Mouse (Mus musculus): ENCODE measurements around the gene Zc3h10.
"Not testable (repeated sequence)": the region's sequence is repeated elsewhere in the genome, so short reads cannot be mapped to it uniquely, and the experiment has no call there.

Zc3h10 gene

DNA sequence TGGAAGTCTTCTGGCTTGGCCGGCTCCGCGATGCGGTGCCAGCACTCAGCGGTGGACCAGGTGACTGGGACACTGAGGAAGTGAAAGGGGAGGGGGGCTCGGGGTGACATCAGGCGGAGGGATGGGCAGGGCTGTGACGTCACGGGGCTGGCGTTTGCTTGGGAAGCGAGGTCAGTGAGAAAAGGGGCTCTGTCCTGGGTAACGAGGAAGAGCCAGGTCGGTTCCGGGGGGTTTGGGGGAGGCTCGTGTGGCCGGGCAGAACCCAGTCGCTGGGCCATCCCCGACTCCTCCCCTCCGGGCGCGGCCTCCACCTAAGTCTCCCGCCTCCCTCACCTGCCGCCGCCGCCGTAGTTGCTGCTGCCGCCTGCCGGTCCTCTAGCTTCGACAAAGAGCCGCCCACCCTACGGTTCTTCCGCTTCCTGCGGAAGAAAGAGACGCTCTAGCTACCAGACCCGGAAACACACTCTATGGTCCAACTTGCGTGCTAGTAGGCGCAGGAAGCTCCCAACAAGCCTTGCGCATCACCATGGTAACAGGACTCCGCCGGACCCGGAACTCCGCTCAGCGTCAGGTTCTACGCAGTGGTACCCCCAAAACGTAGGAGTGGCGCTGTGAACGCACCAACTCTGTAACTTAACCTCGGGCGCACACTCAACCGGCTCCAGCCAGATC lies at the start of gene Zc3h10:
Zc3h10 (minus strand) TSS at position 414 of the 672 bp plus-strand sequence.
- DNase-seq = peak; percentile 94

GRCm38 (mm10) chr10:128592797-128593196 lies 45.2 kb upstream of the Zc3h10 start:
- DNase-seq = no peak

- DNase-seq = no peak
These were observed 43.9 kb upstream of the Zc3h10 start for GRCm38 (mm10) chr10:128591436-128591835.

GRCm38 (mm10) chr10:128590193-128590690 lies 42.7 kb upstream of the Zc3h10 start:
- peak; percentile 67 for DNase-seq

- peak; percentile 41 for DNase-seq
These were observed 42.1 kb upstream of the Zc3h10 start, which contains the start of gene Erbb3 for GRCm38 (mm10) chr10:128589464-128590192. Gene Erbb3, minus strand, starts transcription at chr10:128589652.

DNA sequence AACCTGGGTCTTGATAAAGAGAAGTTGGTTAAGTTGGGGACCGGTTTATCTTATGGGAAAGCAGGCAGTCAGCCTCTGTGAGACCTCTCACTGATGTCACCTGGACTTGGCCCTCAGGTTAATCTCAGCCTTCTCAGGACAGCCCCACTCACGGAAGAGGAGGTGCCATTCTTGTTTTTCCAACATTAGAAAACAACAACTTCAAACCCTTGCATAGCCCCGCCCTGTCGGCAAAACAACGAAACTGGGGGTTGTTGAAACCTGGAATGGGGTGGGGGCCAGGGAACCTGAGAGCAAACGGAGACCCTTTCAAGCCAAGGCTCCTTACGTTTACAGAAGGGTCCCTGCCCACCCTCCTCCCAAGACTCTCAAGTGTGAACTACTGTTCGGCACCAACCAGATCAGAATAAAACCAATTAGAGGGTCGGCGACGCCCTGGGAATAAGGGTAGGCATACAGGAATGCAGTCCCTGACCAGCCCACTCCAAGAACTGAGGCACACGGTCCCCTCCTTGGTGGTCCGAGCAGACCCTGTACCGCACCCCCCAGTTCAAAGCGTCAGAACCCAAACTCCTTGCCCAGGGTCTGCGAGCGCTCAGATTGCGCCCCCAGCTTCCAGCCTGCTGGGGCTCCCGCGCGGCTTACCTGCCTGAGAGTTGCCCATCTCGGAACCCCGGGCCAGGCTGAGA lies 41.3 kb upstream of the Zc3h10 start:
- no peak for DNase-seq

GRCm38 (mm10) chr10:128588136-128588535 lies 40.6 kb upstream of the Zc3h10 start:
- no peak for DNase-seq

DNA sequence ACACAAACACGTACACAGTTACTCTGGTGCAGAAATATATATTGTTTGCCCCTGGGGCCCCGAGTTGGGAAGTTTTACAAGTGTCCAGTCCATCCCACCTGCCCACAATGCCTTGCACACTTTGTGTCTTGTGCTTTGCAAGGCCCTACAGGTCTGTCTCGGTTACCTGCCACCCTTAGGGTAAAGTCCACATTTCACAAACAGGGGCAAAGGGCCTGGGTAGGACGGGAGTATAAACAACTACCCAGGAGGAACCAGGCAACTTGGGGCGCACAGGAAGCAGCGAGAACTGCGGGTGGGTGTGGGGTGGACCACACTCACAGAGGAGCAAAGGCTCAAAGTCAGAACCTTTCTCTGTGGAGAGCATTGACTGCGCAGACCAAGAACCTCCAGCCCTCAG lies 40.1 kb upstream of the Zc3h10 start:
- peak; percentile 31 for DNase-seq

GRCm38 (mm10) chr10:128587120-128587519 lies 39.5 kb upstream of the Zc3h10 start:
- peak; percentile 58 for DNase-seq

DNA sequence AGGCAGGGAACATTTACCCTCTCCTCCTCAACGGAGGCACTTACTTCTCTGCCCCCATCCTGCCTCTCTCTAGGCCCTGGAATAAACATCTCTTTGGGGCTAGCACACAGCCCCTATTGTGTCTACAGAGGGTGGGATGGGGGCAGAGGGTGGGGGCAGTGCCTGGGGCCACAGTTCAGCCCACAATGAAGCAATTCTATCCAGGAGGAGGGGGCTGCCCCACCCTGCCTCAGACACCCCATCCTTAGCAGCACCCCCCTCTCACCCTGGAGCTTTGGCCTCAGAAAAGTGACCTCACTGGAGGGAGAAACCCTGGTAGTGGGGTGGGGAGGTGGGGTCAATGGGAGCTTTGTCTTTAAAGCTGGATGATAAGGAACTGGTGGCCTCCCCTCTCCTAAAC lies 39.0 kb upstream of the Zc3h10 start:
- DNase-seq = no peak

GRCm38 (mm10) chr10:128584386-128584785 lies 36.8 kb upstream of the Zc3h10 start:
- DNase-seq = peak; percentile 35

DNA sequence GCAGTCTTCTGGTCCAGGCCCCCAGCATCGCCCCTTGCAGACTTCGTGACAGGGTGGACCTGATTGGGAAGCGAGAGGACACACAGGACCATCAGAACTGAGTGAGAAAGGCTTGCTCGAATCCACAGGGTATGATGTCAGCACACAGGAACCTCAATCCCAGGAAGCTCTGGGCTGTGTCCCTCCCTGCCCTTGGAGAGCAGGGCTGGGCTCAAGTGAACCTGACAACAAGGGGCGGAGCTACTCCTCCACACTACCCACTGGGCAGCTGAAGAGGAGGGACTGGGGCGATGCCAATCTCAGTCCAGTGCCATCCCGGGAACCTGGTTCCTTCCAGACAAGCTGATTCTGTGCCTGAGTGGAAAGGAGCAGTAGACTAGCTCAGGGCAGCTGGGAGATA lies 36.1 kb upstream of the Zc3h10 start:
- DNase-seq = no peak

- DNase-seq = no peak
These were observed 32.2 kb upstream of the Zc3h10 start for GRCm38 (mm10) chr10:128579731-128580130.

DNA sequence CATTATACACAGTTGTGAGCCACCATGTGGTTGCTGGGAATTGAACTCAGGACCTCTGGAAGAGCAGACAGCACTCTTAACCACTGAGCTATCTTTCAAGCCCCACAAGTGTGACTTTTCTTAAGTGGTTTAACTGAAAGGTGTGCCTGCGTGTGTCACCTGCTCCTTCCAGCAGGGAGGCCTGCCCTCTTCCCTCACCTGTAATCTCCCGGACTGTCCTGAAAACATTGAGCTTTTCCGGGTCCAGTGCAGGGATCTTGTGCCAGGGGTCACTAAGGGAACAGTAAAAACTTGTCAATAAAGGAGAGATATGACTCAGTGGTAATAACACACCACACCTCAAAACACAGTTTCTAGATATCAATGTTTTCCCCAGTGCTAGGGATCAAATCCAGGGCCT lies 31.7 kb upstream of the Zc3h10 start:
- no peak for DNase-seq

DNA sequence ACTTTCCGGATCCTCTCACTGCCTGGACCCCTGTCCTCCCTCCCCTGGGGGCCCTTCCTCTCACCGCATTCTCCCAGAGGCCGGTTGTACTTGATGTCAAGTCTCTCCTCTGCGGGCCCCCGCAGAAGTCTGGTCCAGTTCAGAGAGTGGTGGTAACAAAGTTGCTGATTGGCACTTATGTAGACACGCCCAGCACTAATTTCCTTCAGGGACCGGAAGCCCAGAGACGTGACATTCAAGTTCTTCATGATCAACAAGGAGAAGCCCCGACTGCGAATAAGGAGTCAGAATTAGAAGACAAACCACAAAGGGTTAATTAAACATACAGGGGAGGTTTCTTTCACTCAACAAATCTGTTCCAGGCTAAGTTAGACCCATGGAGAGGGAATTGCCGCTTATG lies 30.8 kb upstream of the Zc3h10 start:
- no peak for DNase-seq

DNA sequence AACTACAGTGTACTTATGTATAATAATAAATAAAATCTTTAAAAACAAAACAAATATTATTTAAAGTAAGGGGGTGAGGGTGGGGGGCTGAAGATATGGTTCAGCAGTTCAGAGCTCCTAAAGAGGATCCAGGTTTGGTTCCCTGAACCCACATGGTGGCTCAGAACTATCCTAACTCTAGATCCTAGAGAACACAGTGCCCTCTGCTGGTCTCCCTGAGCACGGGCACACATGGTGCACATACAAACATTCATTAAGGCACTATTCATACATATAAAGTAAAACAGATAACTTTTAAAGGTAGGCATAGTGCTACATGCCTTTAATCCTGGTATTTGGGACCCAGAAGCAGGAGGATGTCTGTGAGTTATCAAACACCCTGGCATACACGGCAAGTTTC lies 27.5 kb upstream of the Zc3h10 start:
- DNase-seq = no peak

GRCm38 (mm10) chr10:128565788-128566531 lies 18.4 kb upstream of the Zc3h10 start, which contains the start of gene Pa2g4:
Gene Pa2g4, minus strand, starts transcription at chr10:128565987.
- peak; percentile 95 for DNase-seq

GRCm38 (mm10) chr10:128565206-128565787 lies 17.7 kb upstream of the Zc3h10 start:
- DNase-seq = peak; percentile 47

GRCm38 (mm10) chr10:128563544-128563943 lies 16.0 kb upstream of the Zc3h10 start:
- DNase-seq = no peak

DNA sequence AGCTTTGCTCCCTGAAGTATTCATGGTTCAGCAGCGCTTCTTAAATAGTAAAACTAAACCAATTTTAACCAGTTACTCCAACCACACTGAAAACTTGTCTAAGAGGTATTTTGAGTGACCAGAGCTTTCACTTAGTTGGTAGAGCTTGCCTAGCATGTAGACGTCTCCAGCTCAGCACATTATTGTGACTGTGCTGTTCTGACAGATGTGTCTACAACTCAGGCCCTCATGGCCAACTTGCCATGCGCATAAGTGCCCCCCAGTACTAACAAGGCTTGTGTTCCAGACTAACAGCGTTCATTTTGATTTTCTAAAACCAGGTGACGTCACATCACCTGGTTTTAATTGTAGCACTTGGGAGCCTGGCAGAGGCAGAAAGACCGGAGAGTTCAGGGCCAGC lies 9.4 kb upstream of the Zc3h10 start:
- no peak for DNase-seq

- no peak for DNase-seq
These were observed 8.7 kb upstream of the Zc3h10 start for GRCm38 (mm10) chr10:128556286-128556685.

- DNase-seq = not testable (repeated sequence)
These were observed 8.0 kb upstream of the Zc3h10 start for GRCm38 (mm10) chr10:128555567-128555966.
